Mouse (Mus musculus) myocyte (in vitro differentiated cells): ENCODE results near the gene Zfp248. TPM values are rescaled to one million over a fixed set of nuclear protein-coding genes. Genes with fewer than 3 reads are reported as not detected.

Experiments
- H3K27me3 ChIP-seq: one replicate; pipeline ENCODE4 v1.6.1; 2011; ENCODE audit not compliant: control insufficient read depth, insufficient read depth, insufficient read length
- H3K36me3 ChIP-seq: one replicate; pipeline ENCODE4 v1.6.1; 2011; ENCODE audit not compliant: control insufficient read depth, insufficient read depth
- H3K4me2 ChIP-seq: one replicate; pipeline ENCODE4 v1.6.1; 2011; ENCODE audit warnings: low read depth, control low read depth
- H3K4me3 ChIP-seq: one replicate; pipeline ENCODE4 v1.5.1; 2011; ENCODE audit warnings: mild to moderate bottlenecking, control low read depth, moderate library complexity
- H3K79me2 ChIP-seq: one replicate; pipeline ENCODE4 v1.6.1; 2011; ENCODE audit not compliant: control insufficient read depth, insufficient read depth
- H3ac ChIP-seq: one replicate; pipeline ENCODE4 v1.6.1; 2011; ENCODE audit not compliant: control insufficient read depth, insufficient read length
- E2F4 ChIP-seq: IDR thresholded peaks from one replicate; pipeline ENCODE4 v1.6.1; 2011; ENCODE audit warnings: mild to moderate bottlenecking, control low read depth, moderate library complexity; ENCODE audit not compliant: insufficient read depth
- MYOD1 ChIP-seq, 3 experiments: IDR thresholded peaks; one replicate each; pipeline ENCODE4 v1.6.1; 2011; ENCODE audit warnings: control low read depth in 2 of 3, low read depth in 2 of 3, mild to moderate bottlenecking in 2 of 3, moderate library complexity in 1 of 3; ENCODE audit not compliant: insufficient read length in 2 of 3, control insufficient read depth in 1 of 3
- MYOG ChIP-seq, 3 experiments: IDR thresholded peaks; one replicate each; pipeline ENCODE4 v1.6.1; 2011; ENCODE audit warnings: control low read depth in 2 of 3, low read depth in 2 of 3, mild to moderate bottlenecking in 2 of 3; ENCODE audit not compliant: insufficient read length in 2 of 3, control insufficient read depth in 1 of 3, insufficient read depth in 1 of 3
- POLR2A ChIP-seq: IDR thresholded peaks from one replicate; pipeline ENCODE4 v1.6.1; 2011; ENCODE audit warnings: low read depth, mild to moderate bottlenecking, control low read depth, moderate library complexity; ENCODE audit not compliant: insufficient read length
- REST ChIP-seq: IDR thresholded peaks from one replicate; pipeline ENCODE4 v1.6.1; 2011; ENCODE audit warnings: mild to moderate bottlenecking, control low read depth, moderate library complexity; ENCODE audit not compliant: insufficient read depth, insufficient read length
- TCF3 ChIP-seq: IDR thresholded peaks from one replicate; pipeline ENCODE4 v1.6.1; 2011; ENCODE audit warnings: low read depth, control low read depth; ENCODE audit not compliant: insufficient read length
- USF1 ChIP-seq: IDR thresholded peaks from one replicate; pipeline ENCODE4 v1.6.1; 2011; ENCODE audit warnings: low read depth, mild to moderate bottlenecking, control low read depth, moderate library complexity
- polyA plus RNA-seq: library from polyadenylated mRNA; unstranded; fragments of >200 nt; fragmentation: generic; extraction: Trizol; gene quantifications from one replicate; pipeline ENCODE4 v1.2.1, GENCODE M21; 2012; ENCODE audit warnings: missing spikeins

Gene Zfp248
- polyA plus RNA-seq, 1 experiment, result 1.2 TPM

GRCm38 (mm10) chr6:118379451-118380167, 75.7 kb downstream of the Zfp248 start:
- Histone ChIP-seq H3K27me3 (no peaks in the 10 kb centered on the region), H3K4me2 (no peak overlapping the region), H3K79me2 (no peaks in the 10 kb centered on the region), H3K4me3 (no peak overlapping the region), H3ac (no peak overlapping the region), H3K36me3 (peaks cover 12% of the 10 kb centered on the region)
- no peak for TF ChIP-seq REST
- TF ChIP-seq POLR2A, result no peak
- no peak for TF ChIP-seq MYOG (IDR thresholded peaks at IDR 0.05; ENCODE audit: control insufficient read depth in 1 of 3, insufficient read depth in 1 of 3, insufficient read length in 2 of 3, low read depth in 2 of 3)
- no peak for TF ChIP-seq USF1
- no peak for TF ChIP-seq E2F4
- TF ChIP-seq MYOD1 (IDR thresholded peaks at IDR 0.05; ENCODE audit: control insufficient read depth in 1 of 3, insufficient read length in 2 of 3, low read depth in 2 of 3), result no peak
- TF ChIP-seq TCF3, result no peak

GRCm38 (mm10) chr6:118377611-118378010, 77.7 kb downstream of the Zfp248 start:
- no peaks in the 10 kb centered on the region for H3K79me2 ChIP-seq
- no peak overlapping the region for H3K4me3 ChIP-seq
- no peaks in the 10 kb centered on the region for H3K27me3 ChIP-seq
- H3K4me2 ChIP-seq, result no peak overlapping the region
- TF ChIP-seq MYOD1 (IDR thresholded peaks at IDR 0.05; ENCODE audit: control insufficient read depth in 1 of 3, insufficient read length in 2 of 3, low read depth in 2 of 3), result no peak
- H3ac ChIP-seq, result no peak overlapping the region
- peaks cover 5% of the 10 kb centered on the region for H3K36me3 ChIP-seq

Other genes starting within 250 kb of the Zfp248 start
- 15.8 TPM for gene Bms1, start 36.1 kb downstream of the Zfp248 start, polyA plus RNA-seq
- gene Zfp9, start 23.8 kb upstream of the Zfp248 start, polyA plus RNA-seq, result 2.8 TPM
- 0.73 TPM for gene Ankrd26, start 106.7 kb upstream of the Zfp248 start, polyA plus RNA-seq